Mouse (Mus musculus) neural tube, embryonic 10.5 days (tissue): ENCODE measurements at regions not wholly inside any gene's neighbourhood (a gene's known extent, or its start where the extent isn't known, plus 50 kb on each side); places are given as distances from the start of the nearest gene placed in this dataset.

ENCODE experiments used
- DNase-seq: peaks from one replicate; pipeline ENCODE4 v3.0.0-alpha.2; 2017; ENCODE audit warnings: low spot score; ENCODE audit errors: extremely low spot score

DNA sequence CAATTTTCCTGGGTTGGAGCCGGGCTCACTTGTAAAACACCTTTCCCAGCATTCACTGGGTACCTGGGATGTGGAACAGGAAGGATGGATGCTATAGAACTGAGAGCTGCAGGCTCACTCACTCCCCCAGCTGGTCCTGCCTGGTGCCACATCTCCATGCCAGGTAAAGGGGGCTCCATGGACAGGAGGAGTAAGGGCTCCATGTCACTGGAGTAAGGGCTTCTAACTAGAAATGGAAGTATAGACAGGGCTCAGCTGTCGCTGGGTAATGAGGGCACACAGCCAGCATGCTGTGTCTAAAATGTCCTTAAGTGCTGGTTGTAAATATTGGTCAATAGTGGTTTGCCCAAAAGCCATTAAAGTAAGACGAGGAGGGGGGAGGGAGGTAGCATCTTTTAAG, 99.4 kb upstream of the Gpr12 start:
- no peak for DNase-seq

DNA sequence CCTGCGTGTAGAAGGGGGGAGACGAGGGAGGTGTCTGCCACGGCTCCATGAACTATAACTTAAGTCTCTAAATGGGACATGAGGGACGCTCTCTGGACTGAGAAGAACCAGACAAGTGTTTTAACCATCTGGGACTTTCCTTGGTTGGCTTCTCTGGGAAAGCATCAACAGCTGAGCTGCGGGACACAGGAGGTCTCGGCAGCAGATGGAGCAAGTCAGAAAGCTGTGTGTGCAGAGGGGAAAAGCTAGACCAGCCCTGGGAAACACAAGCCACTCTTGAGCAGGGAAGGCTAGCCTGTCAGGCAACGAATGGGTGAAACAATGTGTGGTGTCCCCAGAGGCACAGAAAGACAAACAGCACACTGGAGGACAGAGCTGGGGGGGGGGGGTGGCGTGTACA, 98.5 kb upstream of the Gpr12 start:
- DNase-seq: no peak

DNA sequence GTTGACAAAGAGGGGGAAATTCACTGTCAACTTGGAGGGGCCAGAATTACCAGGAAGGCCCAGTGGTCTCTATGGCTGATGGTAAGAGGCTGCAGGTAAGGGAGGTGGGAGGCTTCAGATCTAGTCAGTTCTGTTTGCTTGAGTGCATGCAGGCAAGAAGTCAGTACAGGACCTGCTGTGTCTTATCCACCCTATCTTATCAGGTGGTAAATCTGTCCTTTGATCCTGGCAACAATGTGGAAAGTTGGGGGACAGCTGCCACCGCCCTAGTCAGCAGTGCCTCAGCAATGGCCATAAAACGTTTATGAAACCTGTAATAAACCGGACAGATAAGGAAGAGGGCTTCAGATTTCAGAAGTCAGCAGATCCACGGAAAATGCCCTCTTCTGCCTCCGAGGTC, 97.9 kb upstream of the Gpr12 start:
- no peak for DNase-seq

DNA sequence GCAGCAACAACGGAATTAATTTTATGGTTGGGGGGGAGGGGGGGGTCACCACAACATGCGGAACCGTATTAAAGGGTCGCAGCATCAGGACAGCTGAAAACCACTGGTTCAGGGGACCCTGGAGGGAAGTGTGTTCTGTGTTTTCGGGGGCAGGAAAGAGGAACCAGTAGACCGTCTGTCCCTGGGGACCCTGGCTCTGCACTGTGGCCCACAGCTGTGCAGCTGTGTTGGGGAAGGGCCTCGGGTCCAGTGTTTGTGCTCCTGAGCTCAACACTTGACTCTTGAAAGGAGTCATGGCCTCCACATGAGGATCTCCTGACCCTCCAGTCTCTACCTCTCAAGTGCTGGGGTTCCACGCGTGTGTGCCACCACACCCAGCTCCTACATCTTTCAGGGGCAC, 96.5 kb upstream of the Gpr12 start:
- no peak for DNase-seq

DNA sequence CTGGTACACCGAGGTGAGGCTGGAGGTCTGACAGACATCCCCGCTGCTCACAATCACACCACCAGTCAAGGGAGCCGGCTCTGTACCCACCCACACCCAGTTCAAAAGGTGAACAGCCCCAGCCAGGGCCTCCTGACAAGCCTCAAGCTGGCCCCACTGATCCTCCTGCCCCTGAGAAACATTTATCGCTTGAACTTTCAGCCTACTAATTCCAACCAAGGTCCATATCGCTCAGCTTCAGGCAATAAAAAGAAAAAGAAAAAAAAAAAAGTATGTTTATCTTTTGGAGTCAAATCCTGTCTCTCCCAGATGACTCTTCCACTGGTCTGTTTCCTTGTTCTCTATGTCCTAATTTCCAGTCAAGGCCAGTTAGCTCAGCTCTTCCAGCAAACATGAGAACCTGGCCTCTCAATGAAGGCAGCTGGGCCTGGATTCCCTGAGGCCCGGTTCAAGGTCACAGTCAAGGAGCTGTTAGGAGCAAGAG, 94.2 kb upstream of the Gpr12 start:
- DNase-seq: no peak

DNA sequence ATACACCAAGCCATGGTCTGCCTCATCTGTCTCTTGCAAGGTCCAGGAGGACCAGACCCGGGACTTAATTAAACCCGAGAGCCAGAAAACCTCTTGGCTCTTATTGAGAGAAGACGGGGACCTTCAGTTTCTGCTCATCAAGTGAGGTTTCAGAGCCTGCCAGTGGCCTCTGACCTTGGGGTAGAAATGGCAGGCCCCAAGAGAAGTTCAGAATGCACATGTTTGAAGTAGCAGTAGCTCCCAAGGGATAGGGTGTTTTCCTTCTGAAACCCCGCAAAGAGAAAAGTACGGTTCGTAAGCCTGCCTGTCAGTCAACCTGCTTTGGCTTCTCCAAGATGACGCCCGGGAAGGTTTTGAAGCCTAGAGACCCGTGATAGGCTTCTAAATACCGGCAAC, 93.7 kb upstream of the Gpr12 start:
- no peak for DNase-seq

DNA sequence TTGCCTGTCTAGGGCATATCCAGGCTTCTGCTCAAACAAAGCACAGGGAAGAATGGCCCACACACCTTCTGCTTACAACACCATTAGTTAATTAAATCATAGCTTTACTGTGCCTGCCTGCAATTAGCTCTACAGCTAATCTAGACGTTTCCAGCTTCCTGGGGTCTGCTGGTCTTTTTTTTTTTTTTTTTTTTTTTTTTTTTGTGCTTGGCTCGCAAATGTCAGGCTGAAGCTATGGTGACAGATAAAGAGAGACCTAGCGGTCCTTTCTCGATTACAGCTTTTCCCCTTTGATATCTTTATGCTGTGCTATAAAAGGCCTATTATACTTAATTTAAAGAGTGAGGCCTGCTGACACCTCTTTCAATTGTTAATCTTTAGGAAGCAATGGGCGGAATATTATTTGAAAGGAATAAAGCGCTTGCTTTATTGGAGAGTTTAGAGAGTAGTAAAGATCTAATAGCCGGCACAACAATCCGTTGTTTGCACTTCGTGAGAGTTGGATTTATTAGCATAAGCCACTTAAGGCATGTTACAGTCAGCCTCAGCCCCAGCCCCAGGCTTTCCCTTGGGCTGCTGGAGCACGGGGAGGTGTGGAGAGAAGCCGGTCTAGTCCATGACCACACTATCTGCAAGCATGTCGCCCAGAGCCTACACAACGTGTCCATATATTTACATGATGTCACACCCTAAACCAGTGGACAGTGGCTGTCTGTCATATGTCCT, 93.2 kb upstream of the Gpr12 start:
- DNase-seq: no peak

DNA sequence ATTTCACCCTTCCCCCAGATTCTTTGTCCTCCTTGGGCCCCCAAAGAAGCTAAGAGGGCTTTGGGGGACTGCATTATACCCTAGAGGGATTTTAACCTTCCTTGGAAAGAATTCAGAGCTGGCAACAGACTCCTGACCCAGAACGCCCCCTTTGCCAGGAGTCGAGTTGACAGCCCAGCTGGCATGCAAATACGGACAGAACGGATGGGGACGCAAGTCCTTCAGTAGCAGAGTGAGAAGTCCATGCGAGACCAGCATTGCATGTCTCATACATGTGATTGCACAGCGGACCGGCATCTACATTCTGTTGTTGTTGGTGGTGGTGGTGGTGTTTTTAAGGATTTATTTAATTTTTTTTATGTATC, 92.1 kb upstream of the Gpr12 start:
- DNase-seq: no peak

DNA sequence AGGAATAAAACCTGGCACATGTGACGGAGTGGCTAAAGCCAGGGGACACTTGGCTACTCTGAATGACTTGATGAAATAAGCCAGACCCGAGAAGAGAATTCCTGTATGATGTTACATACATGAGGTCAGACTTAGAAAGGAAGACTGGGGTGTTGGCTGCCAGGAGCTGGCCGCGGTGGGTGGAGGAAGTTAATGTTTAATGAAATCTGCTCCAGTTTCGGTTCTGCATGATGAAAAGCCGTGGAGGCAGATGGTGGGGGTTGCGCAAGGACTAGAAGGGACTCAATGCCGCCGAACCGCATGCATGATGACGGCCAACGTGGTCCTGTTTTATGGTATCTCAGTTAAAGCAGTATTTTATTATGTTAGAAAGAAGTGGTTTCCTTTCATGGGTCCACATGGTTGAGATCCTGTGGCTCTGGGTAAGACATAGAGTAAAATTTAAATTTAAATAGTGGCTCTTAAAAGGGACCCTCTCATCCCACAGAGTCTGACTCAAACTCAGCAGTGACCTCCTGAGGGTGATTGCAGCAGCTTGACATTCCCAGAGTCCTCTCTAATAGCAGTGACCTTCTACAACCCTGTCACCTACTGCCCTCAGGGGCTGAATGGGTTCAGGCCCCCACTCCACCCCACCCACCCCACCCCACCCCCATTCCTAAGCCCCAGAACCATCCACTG, 91.6 kb upstream of the Gpr12 start:
- no peak for DNase-seq

DNA sequence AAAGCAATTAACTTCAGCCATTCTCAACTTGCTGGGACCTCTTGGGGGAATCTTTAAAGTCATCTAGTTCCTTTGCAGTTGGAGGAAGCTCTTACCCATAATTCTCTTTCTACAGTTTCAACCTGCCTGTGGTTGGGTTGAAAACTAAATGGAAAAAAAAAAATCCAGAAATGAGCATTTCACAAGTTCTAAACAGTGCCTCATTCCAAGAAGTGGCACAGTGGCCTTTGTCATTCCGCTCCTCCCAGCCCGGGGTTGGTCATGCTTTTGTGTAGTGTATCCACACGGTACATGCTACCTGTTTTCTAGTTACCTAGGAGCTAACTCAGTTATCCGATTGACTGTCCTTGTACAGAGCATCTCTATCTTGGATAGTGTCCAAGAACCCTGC, 90.8 kb upstream of the Gpr12 start:
- no peak for DNase-seq

DNA sequence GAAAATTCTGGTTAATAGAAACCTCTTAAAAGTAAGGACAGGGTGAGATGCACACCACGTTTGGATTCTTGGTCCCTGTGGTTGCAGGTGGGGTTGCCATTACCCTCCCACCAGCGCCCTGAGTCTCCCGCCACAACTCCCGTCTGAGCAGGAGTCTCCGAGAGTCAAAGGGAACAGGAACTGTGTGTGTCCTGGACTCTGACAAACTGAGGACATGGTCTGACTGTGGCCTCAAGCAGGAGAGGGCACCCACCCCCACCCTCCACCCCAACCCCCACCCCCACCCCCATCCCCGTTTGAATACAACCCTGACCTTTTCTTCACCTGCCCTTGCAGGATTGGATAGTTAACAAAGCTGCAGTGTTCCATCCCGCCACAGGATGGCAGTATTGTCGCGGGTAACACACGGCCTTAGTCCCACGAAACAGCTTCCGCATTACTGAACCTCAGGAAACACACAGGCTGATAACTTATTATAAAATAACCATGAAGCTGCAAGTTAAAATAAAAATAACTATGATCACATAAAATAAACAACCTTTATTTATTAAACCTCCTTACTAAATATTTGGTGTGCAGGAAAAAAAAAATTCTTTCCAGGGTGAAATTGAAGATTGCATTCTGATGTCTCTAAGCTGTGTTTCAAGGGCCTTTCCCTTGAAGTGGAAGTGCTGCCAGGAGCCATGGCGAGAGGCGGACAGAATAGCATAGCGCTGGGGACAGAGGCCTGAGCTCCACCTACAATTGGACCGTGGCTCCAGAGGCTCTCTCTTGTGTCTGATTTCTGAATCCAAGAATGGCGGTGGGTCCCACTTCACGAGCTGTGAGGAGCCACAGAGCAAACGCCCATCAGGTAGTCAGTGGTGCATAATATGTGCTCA, 90.2 kb upstream of the Gpr12 start:
- peak; percentile 67 for DNase-seq

DNA sequence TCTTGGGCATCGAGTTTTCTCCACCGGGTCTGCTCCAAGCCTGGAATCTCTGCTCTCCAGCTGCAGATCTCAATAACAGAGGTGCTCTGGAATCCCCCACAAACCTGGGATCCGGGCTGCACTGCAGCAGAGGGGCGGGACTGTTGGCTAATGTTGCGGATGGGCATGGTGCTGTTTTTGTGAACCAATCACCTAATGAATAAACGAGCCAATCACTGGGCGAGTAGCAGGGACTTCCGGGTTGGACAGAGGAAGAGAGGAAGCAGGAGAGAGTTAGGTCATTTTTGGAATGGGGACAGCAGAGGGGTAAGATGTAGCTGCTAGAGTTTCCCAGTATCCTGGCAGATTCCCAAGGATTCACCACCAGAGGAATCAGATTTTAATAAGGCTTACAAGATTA, 76.7 kb upstream of the Gpr12 start:
- DNase-seq: no peak

DNA sequence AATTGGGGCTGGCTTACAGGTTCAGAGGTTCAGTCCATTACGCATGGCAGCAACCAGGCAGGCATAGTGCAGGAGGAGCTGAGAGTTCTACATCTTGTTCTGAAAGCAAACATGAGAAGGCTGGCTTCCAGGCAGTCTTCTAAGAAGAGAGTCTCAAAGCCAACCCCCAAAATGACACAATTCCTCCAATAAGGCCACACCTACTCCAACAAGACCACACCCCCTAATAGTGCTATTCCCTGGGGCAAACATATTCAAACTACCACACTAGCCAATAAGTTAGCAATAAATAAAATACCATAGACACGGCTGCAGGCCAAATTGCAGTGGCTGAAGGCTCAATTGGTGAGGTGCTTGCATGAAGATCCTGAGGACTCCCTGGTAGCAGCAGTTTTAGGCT, 72.2 kb upstream of the Gpr12 start:
- no peak for DNase-seq

DNA sequence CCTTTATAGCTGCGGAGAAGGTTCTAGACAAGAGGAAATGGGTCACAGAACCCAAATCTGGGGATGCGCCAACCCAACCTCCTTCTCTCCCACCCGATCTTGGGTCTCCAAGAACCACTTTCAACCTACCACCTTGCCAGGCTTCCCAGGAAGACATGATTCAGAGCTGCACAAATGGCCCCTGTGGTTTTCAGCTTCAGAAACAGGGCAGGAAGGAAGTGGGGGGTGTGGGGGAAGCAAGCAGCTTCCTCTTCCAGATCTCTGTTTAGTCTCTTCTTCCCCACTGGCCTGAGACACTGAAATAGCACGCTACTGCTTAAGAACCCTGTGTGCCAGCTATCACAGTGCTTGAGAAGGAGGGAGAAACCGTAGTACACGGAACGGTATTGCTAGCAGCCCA, 70.4 kb upstream of the Gpr12 start:
- no peak for DNase-seq

DNA sequence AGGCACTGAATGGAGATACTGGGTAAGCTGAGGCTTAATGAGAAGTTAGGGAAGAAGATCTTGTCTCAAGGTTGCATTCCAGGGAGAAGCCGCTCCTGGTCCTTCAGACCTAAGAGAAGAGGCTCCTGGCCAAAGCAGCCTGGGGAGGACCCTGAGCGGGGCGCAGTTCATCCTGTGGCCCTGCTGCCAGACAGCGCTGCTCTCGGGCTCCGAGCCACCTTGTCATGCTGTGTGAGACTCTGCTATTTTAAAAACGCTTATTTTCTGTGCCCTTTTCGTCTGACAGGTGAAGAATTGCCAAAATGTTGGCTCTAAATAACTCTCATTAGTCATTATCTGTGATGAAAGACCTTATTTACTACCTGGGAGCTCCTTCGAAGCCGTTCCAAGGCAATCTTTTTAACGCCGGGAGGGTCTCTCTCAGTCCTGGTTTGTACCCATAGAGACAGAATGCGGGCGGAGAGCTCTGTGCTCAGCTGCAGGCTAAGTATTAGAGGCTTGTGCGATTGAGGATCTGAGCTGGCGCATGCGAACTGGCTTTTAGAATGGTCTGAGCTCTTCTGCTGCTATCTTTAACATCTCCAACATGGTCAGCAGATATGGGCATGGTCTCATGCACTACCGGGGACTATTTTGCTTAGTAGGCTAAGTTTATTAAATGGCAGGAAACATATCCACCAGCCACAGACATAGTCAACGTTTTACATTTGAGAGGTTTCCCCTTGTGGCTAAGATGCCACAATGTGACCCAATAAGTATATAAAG, 68.8 kb upstream of the Gpr12 start:
- no peak for DNase-seq

DNA sequence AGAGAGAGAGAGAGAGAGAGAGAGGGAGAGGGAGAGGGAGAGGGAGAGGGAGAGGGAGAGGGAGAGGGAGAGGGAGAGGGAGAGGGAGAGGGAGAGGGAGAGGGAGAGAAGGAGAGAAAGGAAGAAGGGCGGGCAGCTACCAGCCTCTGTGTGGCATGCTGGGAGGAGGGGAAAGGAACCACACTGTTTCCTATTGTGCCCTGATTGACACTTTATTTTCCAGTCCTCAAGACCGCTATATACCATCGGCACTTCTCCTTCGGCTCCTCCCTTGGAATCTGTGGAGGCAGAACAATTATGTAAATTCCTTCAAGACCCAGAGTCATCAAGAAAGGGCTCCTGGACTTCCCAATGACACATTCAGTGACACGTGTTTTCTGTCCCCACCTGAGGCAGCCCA, 67.8 kb upstream of the Gpr12 start:
- DNase-seq: no peak

DNA sequence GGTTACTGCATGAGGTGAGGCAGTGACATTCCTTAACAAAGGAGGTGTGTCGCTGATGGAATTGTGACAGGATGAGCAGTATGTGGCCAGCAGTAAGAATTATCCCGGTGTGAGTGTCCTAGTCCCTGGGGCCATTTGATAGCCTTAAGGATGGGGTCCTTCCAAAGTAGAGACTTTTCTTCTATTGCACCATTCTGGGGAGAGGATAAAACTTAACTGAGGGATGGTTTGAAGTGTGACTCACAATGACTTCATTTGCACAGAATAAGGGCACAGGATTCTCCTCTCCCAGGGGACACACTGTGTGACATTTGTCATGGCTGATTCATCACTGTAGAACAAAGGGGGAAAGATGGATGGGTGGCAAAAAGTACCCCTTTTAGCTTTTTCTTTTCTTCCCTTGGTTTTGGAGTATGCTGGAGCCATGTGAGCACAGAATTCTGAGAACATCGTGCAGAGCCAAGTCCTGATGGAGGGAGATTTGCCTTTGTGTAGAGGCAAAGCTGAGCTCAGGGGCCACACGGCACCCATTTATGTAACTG, 63.6 kb upstream of the Gpr12 start:
- no peak for DNase-seq

DNA sequence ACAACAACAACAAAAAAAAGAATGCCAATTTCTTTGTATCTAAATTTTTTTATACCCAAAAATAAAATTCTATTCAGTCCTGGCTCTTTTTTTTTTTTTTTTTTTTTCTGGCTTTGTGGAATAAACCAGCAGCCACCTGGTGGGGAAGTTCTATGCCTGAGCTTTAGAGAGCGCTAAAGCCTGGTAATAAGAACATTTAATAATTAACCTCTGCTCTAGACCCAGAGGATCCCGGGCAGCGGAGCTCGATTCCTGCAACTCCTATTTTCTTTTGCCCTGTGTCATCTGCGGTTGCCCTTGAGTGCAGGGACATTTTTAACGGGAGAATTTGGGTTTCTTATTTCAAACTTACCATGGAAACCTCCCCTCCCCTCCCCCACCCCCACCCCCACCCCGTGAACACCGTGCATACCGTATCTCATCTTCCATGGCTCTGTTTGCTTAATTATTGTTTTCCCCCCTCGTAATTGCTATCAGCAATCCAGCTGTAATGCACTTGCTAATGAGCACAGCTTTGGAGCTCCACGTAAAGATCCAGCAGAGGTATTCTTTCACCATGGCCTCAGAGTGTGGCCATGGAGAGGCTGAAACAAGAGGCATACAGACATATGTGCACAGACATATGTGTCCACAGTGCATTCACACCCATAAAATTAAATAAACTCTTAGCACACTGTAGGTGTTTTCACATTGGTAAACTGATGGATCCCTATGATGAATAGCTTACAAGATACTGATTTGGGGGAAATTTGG, 62.8 kb upstream of the Gpr12 start:
- DNase-seq: no peak

DNA sequence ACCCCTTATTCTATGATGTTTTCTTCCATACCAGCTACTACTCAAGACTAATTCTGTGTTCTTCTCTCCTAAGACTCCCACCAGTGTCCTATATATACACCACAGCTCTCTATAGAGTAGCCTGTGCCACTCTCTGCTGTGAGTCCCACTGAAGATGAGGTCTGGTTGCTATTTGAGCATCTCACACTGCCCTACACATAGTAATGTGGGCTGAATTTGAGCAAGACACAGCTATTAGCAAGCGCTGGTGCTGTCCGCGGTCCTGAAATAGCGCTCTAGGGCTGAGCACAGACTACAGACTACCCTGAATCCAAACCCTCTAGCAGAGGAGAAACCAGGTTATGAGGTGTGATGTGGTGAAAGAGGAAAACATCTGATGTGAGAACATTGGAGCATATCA, 59.5 kb upstream of the Gpr12 start:
- DNase-seq: peak; percentile 78

DNA sequence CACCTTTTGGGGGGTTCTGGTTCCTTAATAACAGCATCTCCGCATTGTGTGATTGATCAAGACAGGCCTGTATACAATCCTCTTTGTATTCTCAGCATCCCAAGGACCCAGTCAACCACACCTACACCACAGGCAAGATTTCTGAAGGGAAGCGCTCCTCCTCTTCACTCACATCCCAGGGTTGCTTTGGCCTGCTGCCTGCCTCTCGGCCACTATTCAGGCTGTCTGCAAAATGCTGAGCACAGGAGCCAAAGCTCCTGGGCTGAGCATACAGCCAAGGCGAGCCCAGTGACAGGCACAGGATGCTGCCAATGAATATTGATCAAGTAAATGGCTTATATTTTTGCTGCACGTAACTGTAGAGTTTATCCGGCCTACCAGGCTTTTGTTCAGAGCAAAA, 56.9 kb upstream of the Gpr12 start:
- no peak for DNase-seq

DNA sequence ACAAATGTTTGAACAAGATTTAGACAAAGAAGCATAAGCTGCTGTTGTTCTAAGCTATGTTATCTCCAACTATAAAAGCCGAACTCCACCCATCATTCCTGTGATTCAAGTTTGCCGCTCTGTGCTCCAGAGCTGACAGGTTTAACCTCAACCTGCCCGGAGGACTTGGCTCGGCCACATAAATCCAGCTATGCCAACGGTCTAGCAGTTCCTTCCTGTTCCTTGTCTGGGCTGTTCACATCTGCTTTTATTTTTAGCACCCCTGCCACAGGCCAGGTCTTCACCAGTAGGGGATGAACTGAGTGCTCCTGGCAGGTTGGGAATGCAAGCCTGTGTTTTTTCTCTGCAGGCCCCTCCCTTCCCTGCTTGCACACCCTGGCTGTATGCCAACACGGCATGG, 51.8 kb upstream of the Gpr12 start:
- DNase-seq: no peak
